Mouse (Mus musculus) cerebellum, postnatal 14 days (tissue): ENCODE results near the gene Zfp414.
A peak's percentile ranks its signal among the peaks of the same experiment; 100 is the strongest.
"Not testable (repeated sequence)": the region's sequence is repeated elsewhere in the genome, so short reads cannot be mapped to it uniquely, and the experiment has no call there.

Experiments
- DNase-seq, 2 experiments: peaks; one replicate each; pipeline ENCODE4 v3.0.0; 2021; ENCODE audit warnings: mixed read lengths in 2 of 2

Zfp414 gene

DNA sequence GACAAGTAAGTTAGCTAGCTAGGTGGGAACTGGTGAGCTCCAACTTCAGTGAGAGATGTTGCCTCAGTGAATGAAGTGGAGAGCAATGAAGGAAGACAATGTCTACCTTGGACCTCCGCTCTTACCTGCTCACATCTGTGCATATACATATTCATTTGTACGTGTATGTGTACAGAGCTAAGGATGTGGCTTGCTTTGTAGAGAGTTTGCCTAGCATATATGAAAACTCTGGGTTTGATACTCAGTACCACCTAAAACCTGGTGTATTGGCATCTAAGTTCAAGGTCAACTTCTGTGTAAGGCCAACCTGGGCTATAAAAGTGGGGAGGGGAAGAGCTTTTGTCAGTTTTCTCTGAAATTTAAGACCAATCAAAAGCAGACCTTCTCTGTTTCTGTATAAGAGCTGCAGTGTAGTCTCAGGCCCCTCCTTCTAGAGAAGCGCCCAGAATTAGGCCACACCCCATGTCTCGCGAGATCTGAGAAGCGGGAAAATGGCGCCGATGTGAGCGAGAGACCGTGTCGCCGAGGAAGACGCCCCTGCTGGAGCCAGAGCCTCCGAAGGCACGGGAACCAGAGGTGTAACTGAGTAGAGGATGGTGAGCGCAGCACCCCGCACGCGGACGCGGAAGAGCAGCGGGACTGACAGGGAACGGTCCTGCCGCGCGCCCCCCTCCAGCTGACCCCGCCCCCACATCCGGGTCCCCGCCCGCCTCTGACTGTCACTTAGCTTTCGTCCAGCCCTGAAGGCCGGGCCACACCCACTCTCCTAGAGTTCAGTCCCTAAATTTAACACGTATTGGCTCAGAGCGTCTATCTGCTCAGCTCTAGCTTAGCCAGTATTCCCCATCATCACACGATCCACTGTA is at the start of gene Zfp414:
TSS of gene Zfp414 (plus strand) at position 470 of the 866 bp plus-strand sequence.
- DNase-seq: peak; percentile 92 to 93

DNA sequence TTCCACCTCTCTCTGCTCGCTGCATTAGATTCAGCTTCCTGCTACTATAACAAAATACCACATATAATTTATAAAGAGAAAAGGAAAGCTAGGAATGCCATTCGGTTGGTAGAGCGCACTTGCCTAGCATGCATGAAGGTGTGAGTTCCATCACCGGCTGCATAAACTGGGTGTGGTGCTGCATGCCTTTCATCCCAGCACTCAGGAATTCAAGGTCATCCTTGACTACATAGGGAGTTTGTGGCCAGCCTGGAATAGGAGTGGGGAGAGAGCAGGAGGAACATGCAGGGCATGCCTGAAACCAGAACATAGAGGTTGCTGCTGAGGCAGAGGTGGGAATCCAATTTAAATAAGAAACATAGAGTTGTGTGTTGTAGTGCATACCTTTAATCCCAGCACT is 44.8 kb upstream of the Zfp414 start:
- no peak for DNase-seq

DNA sequence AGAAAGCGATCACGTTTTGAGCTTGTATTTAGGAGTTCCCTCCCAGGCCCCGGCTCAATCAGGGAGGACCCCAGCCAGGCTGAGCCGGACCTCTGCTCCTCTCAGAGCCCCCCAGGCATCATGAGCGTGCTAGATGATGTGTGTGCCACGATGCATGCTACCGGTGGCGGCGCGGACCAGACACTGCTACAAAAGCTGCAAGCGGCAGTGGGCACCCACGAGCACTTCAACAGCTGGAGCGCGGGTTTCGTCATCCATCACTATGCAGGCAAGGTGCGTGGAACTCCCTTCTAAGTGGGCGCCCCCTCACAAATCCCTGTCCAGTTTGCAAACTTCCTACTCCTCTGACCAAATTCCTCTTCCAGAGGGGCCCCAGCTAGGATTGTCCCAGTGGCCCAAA is 42.9 kb upstream of the Zfp414 start:
- DNase-seq: no peak

DNA sequence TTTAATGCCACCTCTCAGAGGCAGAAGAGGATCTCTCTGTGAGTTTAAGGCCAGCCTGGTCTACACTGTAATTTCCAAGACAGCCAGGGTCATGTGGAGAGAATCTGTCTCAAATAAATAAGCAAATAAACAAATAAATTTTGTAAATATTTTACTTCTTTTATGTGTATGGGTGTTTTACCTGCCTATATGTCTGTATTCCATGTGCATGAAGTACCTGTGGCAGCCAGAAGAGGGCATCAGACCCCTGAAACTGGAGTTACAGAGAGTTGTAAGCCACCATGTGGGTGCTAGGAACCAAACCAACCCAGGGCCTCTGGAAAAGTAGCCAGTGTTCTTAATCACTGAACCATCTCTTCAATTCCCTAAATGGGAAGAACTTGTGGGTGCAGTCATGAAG is 31.6 kb upstream of the Zfp414 start:
- DNase-seq: peak in 1 of 2 experiments; percentile 11

DNA sequence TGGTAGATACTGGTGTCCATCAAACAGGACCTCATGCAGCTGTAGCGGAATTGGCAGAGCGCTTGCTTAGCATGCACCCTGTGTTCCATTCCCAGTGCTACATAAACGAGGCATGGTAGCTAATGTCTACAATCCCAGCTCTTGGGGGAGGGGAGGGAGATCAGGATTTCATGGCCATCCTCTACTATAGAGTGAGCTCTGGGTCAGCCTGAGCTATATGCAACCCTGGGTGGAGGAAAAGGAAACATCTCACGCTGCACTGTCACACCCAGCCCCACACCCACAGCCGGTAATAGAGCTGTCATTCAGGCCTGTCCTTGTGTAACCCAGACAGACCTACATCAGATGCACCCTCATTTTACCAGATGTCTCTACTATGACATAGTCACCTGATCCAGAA is 30.4 kb upstream of the Zfp414 start:
- no peak for DNase-seq

DNA sequence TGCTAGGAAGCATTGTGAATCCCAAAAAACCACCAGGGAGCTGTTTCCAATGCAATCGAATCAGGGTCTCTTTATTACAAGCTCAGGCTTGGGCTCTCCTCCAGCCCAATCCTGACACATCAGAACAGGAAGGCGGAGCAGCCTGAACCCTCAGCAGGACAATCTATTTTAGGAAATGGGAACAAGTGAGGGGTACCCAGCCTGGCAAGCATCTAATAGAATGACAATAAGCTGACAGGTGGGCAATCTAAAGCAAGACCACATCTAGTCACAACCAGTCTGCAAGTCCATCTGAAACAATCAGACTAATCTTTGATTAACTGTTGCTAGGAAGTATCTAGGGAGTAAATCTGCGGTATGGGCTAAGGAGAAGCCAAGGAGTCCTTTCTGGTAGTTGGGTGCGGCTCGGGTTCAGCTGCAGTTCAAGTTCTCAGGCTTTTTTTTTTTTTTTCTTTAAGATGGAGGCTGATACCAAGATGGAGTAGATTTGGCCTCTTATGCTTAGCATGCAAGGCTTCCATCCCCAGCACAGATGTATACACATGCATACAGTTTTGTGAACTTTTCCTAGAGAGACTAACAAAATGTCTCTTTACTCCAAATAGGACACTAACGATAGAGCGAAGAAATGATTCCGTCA is 28.9 kb upstream of the Zfp414 start:
- peak in 1 of 2 experiments; percentile 3 for DNase-seq

DNA sequence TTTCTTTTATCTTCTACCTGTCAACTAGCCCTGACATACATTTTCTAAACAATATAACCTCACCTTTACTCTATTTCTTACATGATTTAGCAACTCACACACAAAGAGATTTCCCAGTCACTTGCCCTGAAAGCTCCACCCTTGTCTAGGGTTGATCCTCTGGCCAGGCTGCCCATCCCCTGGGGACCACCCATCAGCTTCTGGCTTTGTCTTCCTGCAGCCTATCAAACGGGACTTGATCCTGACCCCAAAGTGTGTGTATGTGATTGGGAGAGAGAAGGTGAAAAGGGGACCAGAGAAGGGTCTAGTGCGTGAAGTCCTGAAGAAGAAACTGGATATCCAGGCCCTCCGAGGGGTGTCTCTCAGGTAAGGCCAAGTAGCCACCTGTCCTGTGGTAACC is 28.1 kb upstream of the Zfp414 start:
- no peak for DNase-seq

DNA sequence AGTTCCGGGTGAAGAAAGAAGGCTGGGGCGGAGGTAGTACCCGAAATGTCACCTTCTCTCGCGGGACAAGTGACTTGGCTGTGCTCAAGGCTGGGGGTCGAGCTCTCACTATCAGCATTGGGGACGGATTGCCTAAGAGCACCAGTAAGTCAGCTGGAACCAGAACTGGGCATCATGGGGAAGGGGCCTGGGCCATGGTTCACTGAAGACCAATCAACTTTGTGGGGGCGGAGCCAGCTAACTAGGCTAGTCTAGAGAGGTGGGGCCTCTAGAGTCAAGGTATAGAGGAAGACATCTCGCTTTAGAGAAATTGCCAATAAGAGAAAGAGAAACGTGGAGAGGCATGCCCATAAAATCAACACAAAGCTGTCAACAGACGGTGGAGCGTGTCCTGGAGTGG is 26.9 kb upstream of the Zfp414 start:
- DNase-seq: no peak

DNA sequence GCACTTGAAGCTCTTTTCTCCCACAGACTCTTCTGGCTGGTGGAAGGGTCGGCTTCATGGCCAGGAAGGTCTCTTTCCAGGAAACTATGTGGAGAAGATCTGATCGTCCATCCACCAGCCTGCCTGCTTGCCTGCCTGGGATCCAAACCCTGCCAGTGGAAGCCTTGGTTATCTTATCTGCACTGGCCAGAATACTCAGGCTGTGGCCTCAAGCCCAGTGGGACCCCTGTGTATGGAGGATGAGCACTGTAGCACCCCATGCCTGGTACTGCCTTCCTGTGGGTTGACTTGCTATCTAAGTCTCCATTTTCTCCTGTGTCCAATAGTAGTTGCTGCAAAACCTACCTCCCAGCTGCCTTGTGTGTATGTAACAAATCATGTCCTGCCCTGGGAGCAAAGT is 21.6 kb upstream of the Zfp414 start:
- no peak for DNase-seq

DNA sequence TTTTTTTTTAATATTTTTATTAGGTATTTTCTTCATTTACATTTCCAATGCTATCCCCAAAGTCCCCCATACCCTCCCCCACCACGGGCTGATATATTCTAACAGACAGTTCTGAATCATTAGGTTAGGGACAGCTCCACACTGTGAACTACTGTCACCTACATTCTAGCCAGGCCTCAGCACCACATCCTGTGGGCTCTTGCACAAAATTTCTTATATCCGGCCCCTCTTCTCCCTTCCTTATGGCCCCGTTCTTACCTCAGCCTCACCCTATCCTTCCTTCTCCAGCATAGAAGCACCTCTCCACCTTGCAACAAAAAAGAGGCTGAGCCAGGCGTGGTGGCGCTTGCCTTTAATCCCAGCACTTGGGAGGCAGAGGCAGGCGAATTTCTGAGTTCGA is 18.3 kb upstream of the Zfp414 start:
- no peak for DNase-seq

DNA sequence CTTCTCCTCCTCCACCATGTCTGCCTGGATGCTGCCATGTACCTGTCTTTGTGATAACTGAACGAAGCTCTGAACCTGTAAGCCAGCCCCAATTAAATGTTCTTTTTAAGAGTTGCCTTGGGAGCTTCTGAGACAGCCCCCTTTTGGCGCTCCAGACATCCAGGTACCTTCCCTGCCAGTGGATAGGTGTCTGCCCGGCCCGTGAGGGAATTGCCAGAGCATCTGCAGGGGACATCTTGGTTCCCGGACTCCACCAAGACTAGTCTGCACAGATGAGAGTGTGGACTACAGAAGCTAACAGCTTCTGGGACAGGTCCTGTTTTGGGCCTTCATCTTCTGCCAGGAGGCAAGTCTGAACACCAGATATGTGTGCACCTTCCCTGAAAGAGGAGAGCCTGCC is 15.2 kb upstream of the Zfp414 start:
- not testable (repeated sequence) for DNase-seq

DNA sequence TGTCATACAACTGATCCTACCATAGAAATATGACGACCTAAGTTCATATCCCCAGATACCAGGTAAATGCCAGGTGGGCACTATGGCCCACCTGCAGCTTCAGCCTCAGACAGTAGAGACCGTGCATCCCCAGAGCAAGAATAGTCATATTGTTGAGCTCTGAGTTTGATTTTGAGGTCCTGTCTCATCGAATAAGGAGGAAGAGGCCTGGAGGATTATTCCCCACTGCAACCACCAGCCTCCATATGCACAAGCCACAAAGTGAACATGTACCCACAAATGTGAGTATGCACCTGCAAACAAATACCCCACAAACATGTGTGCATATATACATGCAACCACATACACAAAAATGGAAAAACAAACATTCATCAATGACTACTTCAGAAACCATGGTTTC is 1.6 kb upstream of the Zfp414 start:
- no peak for DNase-seq

DNA sequence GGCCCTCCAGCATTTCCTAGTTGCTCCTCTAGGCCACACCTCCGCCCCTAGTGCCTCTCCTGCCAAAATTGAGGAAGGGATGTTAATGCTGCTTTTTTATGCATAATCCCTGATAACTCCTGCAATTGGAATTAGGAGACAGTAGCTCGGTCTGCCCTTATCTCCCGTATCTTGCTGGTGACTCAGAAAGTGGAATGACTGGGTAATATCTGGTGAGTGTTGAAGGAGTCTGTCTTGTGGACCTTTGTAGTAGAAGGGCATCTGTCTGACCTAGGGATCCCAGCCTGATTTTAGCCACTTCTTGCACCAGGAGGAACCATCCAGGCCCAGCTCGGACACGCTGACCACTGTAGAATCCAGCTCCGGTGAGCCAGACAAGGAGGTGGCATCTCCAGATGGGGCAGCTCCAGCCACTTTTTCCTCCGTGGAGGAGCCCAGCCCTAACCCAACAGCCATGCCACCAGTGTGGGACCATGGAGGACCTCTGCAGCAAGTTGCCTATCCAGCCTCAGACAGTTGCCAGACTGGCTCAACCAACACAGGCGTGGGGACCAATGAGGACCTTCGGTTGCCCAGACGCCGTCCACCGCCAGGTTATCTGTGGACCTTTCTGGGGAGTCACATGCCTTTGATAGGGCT is 716 bp downstream of the Zfp414 start:
- peak in 1 of 2 experiments; percentile 34 for DNase-seq

DNA sequence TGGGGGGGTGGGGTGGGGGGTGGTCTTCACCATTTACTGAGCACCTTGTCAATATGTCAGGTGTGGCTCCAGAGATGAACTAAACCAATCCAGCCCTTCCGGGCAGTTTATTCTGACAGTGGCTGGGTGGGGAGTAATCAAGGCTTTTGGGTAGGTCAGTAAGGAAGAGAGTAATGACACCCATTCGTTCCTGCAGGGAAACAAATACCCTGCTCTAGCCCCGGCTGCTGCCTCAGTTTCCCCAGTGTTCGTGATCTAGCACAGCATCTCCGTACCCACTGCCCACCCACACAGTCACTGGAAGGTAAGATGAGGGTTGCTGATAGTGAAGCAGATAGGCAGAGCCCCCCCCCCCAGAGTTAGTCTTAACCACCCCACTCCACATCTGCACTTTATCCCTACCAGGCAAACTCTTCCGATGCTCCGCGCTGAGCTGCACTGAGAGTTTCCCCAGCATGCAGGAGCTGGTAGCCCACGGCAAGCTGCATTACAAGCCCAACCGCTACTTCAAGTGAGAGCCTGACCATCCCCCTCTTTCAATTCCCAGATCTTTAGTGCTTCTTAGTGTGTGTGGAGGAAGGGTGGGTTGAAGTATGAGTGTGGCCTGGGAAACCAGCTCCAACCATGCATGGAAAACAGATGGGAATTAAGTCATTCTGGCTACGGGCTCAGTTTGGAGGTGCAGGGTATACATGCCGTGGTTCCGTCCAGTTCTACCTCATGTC is 1.4 kb downstream of the Zfp414 start:
- no peak for DNase-seq

DNA sequence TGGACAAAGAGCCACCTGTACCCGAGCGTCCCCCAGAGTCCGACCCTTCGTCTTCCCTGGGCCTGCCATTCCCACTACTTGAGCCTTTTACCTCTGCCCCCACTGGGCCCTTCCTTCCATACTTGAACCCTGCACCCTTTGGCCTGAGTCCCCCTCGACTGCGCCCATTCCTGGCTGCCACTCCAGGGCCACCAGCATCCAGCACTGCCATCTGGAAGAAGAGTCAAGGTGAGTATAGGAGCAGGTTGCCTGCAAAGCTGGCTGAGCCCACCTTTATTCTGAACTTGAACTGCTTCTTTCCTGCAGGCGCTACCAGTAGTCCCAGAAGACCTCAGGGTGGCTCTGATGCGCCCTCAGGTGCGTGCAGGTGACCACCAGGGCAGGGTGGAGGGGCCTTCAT is 2.3 kb downstream of the Zfp414 start:
- peak in 1 of 2 experiments; percentile 40 for DNase-seq

DNA sequence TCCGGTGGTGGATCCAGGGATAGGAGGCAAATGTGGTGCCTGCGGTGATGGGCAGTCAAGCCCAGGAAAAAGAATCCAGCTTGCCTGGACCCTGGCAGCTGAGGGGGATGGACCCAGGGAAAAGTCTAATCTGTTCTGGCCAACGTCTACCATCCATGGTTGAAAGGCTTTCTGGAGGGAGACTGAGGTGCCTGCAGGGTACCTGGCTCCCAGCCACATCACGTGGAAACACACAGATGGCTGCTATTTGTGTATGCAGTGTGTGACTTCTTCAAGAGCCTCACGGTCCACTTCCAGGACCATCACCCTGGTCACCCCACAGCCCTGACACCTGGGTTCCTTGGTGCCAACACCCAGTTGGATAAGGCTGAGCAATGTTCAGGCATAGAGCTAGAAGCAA is 2.9 kb downstream of the Zfp414 start:
- DNase-seq: peak; percentile 97 to 98

DNA sequence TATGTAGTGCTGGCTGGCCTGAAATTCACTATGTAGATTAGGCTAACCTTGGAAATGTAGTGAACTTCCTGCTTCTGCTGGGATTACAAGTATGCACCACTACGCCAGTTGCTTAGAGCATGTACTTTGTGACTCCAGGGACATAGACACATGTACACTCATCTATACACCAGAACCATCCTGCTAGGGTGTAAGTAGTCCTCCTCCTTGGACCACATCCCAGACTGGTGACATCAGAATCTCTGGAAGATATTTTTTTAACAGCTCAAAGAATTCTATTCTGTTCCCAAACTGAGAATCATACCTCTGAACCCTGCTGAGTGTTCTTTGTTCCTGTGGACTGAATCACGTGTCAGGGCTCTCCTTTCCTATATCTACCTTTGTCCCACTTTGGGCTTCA is 8.1 kb downstream of the Zfp414 start:
- DNase-seq: no peak

DNA sequence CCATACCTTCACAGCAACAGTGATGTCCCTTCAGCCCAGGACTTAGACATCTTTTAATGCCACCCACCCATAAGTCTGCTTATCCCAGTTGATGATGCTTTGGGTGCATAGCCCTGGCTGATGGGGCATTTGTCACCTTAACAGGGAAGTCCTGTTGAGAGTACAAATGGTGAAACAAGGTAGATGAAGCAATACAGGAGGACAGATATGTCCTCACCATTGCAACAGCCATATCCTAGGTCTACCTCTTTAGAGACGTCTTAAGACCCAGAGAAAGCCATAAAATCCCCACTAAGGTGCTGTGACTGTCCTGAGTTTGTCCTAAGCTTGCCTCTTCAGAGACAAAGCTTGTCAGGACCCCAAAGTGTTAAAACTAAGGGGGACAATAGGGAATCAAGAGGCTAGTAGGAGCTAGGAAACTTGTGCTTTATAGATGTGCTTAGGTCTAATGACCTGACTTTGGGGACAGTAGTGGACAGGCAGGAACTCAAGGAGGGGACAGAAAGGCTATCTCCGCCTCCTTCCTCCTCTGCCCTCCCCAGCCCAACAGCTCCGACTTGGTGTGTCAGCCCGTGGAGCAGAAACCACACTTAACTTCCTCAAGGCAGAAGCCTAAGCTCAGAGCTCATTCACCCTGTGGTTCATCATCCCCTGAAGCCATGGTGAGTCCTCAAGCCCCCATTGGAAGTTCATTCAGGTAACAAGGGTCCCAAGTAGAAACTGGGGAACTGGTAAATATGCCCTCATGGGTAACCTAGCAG is 8.8 kb downstream of the Zfp414 start, which contains the start of gene Pram1:
TSS of gene Pram1 (plus strand) at position 541 of the 761 bp plus-strand sequence.
- DNase-seq: no peak

DNA sequence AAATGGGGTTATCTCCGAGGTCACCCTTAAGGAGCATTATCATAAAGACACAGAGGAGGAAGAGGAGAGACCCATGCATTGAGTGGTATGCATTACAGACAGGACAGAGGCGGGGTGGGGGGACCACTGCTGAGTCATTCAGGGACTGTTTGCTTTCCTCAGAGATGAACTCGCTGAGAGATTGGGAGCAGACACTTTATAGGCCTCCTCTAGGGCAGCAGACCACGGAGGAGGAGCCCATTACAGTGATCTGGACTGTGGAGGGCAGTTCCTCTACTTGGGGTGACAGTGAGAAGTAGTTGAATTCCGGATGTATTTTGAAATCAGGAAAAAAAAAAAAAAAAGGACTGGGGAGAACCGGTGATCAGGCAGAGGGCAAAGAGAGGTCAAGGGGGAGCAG is 10.9 kb downstream of the Zfp414 start:
- no peak for DNase-seq

DNA sequence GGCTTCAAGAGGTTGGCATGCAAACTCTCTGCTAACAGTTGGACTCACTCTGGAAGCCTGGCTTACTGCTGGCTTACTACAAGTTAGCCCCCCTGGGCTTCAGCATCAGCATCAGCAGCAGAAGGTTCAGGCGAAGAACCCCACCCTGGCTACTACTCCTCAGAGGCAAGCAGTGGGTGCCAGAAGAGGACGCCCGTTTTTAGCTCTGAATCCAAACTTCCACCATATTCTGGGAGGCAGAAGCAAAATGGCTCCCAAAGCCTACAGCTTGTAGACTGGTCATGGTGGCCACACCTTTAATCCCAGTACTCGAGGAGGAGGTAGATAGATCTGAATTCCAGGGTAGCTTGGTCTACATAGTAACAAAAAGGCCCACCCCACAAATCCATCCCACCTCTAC is 15.2 kb downstream of the Zfp414 start:
- no peak for DNase-seq

DNA sequence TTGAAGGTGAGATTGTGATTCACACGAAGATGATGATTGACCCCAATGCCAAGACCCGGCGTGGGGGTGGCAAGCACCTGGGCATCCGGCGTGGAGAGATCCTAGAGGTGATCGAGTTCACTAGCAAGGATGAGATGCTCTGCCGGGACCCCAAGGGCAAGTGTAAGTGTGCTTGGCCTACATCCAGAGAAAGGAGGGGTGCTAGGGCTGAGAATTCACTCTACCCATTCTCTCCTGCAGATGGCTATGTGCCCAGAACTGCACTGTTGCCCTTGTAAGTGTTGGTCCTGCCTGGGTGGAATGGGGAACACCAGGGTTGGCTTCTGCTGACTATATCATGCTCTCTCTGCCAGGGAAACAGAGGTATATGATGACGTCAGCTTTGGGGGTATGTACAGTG is 16.2 kb downstream of the Zfp414 start:
- DNase-seq: no peak

DNA sequence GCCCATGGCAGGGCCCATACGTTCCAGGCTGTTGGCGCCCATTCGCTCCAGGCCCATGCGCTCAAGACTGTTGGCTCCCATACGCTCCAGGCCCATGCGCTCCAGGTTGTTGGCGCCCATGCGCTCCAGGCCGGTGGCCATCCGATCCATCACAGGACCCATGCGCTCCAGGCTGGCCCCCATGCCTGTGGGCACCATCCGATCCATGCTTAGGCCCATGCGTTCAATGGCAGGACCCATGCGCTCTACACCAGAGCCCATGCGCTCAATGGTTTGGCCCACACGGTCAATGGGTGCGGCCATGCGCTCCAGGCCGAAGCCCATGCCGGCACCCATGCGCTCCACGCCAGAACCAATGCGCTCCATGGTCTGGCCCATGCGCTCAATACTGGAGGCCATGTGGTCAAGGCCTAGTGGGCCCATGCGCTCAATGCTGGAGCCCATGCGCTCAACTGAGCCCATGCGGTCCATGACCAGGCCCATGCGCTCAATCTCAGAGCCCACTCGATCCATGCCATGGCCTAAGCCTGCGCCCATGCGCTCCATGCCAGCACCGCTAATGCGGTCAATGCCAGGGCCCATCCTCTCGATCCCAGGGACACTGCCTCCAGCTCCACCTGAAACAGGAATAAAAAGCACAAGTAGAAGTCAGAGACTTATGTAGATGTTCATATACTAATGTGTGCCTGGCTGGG is 21.0 kb downstream of the Zfp414 start:
- DNase-seq: no peak
